Mouse (Mus musculus): ENCODE results near the gene Fzd10. TPM values are rescaled to one million over a fixed set of nuclear protein-coding genes. Genes with fewer than 3 reads are reported as not detected.

Gene Fzd10
- polyA plus RNA-seq, 1 experiment from 2014 or later, result 2.5 TPM

DNA sequence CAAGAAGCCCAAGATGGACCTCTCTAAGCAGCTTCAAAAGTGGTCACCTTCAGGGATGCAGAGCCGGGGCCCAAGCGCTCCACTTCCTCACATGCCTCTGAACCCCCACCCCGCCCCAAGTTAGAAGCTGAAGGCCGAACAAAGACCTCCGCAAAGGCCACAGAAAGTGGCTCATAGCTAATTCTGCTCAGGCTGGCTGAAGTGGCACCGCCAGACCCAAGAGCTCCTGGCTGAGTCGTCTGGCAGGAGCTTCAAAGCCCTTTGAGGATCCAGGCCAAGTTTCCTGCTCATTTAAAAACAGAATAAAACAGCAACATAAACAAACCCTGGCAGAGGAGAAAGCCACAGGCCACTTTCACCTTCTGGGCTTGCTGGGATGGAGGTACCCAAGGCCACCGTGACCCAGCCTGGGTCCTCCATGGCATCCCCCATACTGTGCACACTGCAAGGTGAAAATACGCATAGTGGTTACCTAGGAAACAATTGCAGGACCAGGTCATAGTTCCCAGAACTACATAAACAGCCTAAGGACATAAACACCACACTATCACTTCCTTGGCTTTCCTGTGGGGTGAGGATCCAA lies 24.6 kb upstream of the Fzd10 start:
- H3K4me1 ChIP-seq (ENCODE audit: insufficient read depth, low read length), result 0 out of 2 replicates have a peak, but pooled peaks cover 4% of the 10 kb centered on the region
- no peak overlapping the region for H3K4me2 ChIP-seq (replicated peaks; ENCODE audit: low read depth, low read length)
- H3K9me3 ChIP-seq (ENCODE audit: low read length), result no peaks in the 10 kb centered on the region; the same call in 1 of the 2 replicates
- H3K4me3 ChIP-seq (ENCODE audit: low read length), result no peak overlapping the region
- H3K36me3 ChIP-seq (ENCODE audit: insufficient read depth, low read length), result no peaks in the 10 kb centered on the region
- H3K27ac ChIP-seq (ENCODE audit: low read length), result no peak overlapping the region
- H3K9ac ChIP-seq (replicated peaks; ENCODE audit: low read length), result no peak overlapping the region
- WGBS, result 78% methylated on average over 9 of the region's 9 CpGs
- no peak for ATAC-seq (ENCODE audit: low FRiP score, low TSS enrichment)
- no peaks in the 10 kb centered on the region for H3K27me3 ChIP-seq (ENCODE audit: insufficient read depth, low read length)

DNA sequence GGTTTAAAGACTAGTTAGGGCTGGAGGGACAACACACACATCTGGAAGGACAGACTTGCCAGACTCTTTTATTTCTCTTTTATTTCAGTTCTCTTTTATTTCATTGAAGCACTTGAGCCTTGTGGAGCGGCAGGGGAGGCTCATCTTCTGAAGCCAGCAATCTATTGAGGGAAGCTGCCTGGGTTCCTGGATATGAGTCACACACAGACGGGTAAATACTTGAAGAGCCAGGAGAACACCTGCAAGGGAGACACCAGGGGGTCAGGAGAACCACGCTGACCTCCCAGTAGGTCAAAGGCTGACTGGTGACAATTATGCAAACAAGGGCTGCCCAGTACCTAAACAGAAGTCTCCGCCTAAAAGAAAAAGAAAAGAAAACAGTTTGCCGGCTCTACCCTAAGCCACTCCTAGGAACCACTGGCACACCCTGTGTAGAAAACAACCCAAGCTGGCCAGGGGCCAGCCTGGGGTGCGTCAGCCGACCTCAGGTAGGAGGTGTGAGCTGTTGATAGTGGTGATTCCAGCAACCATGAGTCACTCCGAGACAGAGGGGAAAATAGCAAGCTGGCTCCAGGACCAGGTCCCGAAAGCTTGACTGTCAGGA lies 21.5 kb upstream of the Fzd10 start:
- Histone ChIP-seq H3K4me3 (ENCODE audit: low read length) (no peak overlapping the region), H3K4me1 (ENCODE audit: insufficient read depth, low read length) (0 out of 2 replicates have a peak, but pooled peaks cover 4% of the 10 kb centered on the region), H3K9me3 (ENCODE audit: low read length) (no peaks in the 10 kb centered on the region; the same call in 1 of the 2 replicates), H3K36me3 (ENCODE audit: insufficient read depth, low read length) (no peaks in the 10 kb centered on the region), H3K9ac (replicated peaks; ENCODE audit: low read length) (no peak overlapping the region), H3K27me3 (ENCODE audit: insufficient read depth, low read length) (no peaks in the 10 kb centered on the region), H3K4me2 (replicated peaks; ENCODE audit: low read depth, low read length) (no peak overlapping the region), H3K27ac (ENCODE audit: low read length) (no peak overlapping the region)
- 30% methylated on average over 9 of the region's 9 CpGs for WGBS
- ATAC-seq (ENCODE audit: low FRiP score, low TSS enrichment), result no peak

DNA sequence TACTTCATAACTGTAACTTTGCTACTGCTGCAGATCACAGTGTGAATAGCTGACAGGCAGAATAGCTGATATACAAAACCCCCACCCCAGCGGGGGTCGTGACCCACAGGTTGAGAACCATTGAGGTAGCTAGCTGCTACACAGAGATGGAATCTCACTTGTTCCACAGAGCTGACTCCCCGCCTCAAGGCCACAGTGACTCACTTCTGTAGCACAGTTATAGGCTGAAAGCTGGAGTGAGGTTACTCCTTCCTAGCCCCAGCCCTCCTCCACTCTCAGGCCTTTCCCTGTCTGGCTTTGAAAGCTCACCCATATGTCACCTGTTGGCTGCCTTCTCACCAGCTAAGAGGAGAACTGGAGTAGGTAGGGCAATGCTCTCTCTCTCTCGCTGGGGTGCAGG lies 19.7 kb upstream of the Fzd10 start:
- Histone ChIP-seq H3K4me1 (ENCODE audit: insufficient read depth, low read length) (0 out of 2 replicates have a peak, but pooled peaks cover 4% of the 10 kb centered on the region), H3K36me3 (ENCODE audit: insufficient read depth, low read length) (no peaks in the 10 kb centered on the region), H3K9me3 (ENCODE audit: low read length) (no peaks in the 10 kb centered on the region), H3K4me3 (ENCODE audit: low read length) (no peak overlapping the region), H3K4me2 (replicated peaks; ENCODE audit: low read depth, low read length) (no peak overlapping the region), H3K27me3 (ENCODE audit: insufficient read depth, low read length) (no peaks in the 10 kb centered on the region), H3K27ac (ENCODE audit: low read length) (no peak overlapping the region), H3K9ac (replicated peaks; ENCODE audit: low read length) (no peak overlapping the region)
- no peak for ATAC-seq (ENCODE audit: low FRiP score, low TSS enrichment)
- WGBS, result 66% methylated on average over 4 of the region's 4 CpGs

DNA sequence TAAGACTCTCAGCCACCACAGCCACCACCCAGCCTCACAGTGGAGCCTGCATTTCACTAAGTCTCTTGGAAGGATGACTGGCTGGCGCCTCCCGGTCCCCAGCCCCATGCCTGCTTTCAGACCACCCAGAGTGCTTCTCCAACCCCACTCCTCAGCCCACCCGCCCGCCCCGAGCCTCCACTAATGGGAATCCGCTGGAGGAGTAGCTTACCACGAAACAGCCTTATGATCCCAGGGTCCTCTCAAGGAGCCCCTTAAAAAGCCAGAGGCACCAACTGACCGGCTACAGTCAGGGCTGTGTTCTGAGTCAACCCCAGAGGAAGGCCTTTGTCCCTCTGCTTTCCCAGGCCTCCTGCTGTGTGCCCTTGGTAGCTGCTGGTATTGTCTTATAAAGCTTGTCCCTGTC lies 19.1 kb upstream of the Fzd10 start:
- Histone ChIP-seq H3K27me3 (ENCODE audit: insufficient read depth, low read length) (no peaks in the 10 kb centered on the region), H3K9me3 (ENCODE audit: low read length) (no peaks in the 10 kb centered on the region), H3K9ac (replicated peaks; ENCODE audit: low read length) (no peak overlapping the region), H3K4me1 (ENCODE audit: insufficient read depth, low read length) (0 out of 2 replicates have a peak, but pooled peaks cover 4% of the 10 kb centered on the region), H3K4me3 (ENCODE audit: low read length) (no peak overlapping the region), H3K36me3 (ENCODE audit: insufficient read depth, low read length) (no peaks in the 10 kb centered on the region), H3K4me2 (replicated peaks; ENCODE audit: low read depth, low read length) (no peak overlapping the region), H3K27ac (ENCODE audit: low read length) (no peak overlapping the region)
- ATAC-seq (ENCODE audit: low FRiP score, low TSS enrichment), result peak; percentile 44; the same call in 1 of the 2 replicates
- WGBS, result 28% methylated on average over 8 of the region's 8 CpGs

DNA sequence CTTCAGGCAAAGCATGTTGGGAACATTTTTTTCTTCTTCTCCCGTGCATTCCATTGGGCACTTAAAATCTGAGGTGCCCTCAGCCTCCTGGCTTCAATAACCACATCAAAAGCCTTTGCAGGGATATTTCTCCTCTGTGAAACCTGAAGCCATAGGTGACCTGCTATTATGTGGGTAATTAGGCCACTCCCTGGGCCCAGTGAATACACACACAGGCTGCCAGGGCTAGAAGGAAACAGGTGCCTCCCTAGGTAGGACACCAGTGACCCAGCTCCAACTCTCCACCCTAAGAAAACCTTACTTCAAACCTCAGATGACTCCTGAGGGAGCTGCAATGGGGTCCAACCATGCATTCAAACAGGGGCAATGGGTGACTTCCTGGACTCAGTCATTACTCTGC lies 11.4 kb upstream of the Fzd10 start:
- Histone ChIP-seq H3K27ac (ENCODE audit: low read length) (no peak overlapping the region), H3K4me3 (ENCODE audit: low read length) (no peak overlapping the region), H3K9me3 (ENCODE audit: low read length) (no peaks in the 10 kb centered on the region), H3K9ac (replicated peaks; ENCODE audit: low read length) (no peak overlapping the region), H3K27me3 (ENCODE audit: insufficient read depth, low read length) (no peaks in the 10 kb centered on the region), H3K4me1 (ENCODE audit: insufficient read depth, low read length) (no peaks in the 10 kb centered on the region), H3K36me3 (ENCODE audit: insufficient read depth, low read length) (no peaks in the 10 kb centered on the region), H3K4me2 (replicated peaks; ENCODE audit: low read depth, low read length) (no peak overlapping the region)
- no peak for ATAC-seq (ENCODE audit: low FRiP score, low TSS enrichment)
- WGBS, result 48% methylated on average over 1 of the region's 1 CpGs

DNA sequence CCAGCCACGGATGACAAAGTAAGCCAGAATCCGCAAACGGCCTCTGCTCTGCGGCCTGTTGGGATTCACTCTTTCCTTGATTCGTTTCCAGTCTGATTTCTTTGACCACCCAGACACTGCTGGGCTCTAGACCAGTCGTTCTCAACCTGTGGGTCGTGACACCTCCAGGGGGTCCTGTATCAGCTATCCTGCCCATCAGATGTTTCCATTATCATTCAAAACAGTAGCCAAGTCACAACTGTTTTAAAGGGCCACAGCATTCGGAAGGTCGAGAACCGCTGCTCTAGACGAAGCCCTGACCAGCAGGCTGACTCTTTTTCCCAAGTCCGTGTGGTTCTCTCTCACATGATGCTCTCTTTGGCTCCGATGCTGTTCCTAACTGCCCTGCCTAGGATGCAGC lies 7.2 kb upstream of the Fzd10 start:
- H3K27me3 ChIP-seq (ENCODE audit: insufficient read depth, low read length), result peaks cover 24% of the 10 kb centered on the region
- H3K27ac ChIP-seq (ENCODE audit: low read length), result no peak overlapping the region
- H3K4me1 ChIP-seq (ENCODE audit: insufficient read depth, low read length), result 0 out of 2 replicates have a peak, but pooled peaks cover 5% of the 10 kb centered on the region
- no peaks in the 10 kb centered on the region for H3K36me3 ChIP-seq (ENCODE audit: insufficient read depth, low read length)
- no peaks in the 10 kb centered on the region for H3K9me3 ChIP-seq (ENCODE audit: low read length)
- ATAC-seq (ENCODE audit: low FRiP score, low TSS enrichment), result no peak
- no peak overlapping the region for H3K9ac ChIP-seq (replicated peaks; ENCODE audit: low read length)
- no peak overlapping the region for H3K4me3 ChIP-seq (ENCODE audit: low read length)
- H3K4me2 ChIP-seq (replicated peaks; ENCODE audit: low read depth, low read length), result no peak overlapping the region
- 90% methylated on average over 13 of the region's 13 CpGs for WGBS

DNA sequence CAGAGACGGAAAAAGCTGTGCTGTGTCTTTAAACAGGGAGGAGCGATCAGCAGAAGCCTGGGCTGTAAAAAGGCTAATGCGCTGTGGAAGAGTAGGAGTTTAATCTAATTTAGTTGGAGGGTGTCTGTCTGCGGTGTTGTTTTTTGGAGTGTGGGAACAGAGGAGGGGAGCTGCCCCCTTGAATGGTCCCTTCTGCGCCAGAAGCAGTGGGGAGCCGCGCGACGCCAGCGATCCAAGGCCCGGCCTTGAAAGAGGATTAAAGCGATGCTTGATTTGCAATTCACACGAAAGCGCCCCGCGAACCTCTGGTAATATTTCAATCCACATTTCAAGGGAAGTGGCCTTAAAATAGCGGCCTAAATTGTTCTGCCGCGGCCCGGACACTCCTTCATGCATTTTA lies 3.8 kb upstream of the Fzd10 start:
- H3K27me3 ChIP-seq (ENCODE audit: insufficient read depth, low read length), result peaks cover 49% of the 10 kb centered on the region

DNA sequence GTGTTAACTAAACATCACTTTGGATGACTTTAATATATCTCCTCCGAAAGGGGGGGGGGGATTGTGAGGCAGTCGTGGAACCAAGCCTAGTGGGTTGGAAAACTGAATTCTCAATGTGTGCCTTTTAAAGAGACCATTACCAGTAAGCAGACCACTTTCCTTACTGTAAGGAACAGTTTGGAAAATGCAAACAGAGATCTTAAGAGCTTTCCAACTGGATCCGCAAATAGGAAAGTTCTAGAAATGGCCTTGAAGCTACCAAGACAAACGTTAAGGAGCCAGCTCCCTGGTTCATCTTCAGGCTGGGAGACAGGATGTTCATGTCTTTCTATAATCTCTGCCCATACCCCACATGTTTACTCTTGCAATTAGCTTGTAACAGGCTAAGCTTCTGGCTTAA lies 3.3 kb upstream of the Fzd10 start:
- Histone ChIP-seq H3K4me3 (ENCODE audit: low read length) (no peak overlapping the region), H3K9me3 (ENCODE audit: low read length) (no peaks in the 10 kb centered on the region), H3K9ac (replicated peaks; ENCODE audit: low read length) (no peak overlapping the region), H3K4me2 (replicated peaks; ENCODE audit: low read depth, low read length) (peak overlapping the region; percentile 52; the same call in 1 of the 2 replicates), H3K27ac (ENCODE audit: low read length) (no peak overlapping the region), H3K4me1 (ENCODE audit: insufficient read depth, low read length) (peaks cover 30% of the 10 kb centered on the region), H3K27me3 (ENCODE audit: insufficient read depth, low read length) (peaks cover 55% of the 10 kb centered on the region), H3K36me3 (ENCODE audit: insufficient read depth, low read length) (no peaks in the 10 kb centered on the region)
- no peak for ATAC-seq (ENCODE audit: low FRiP score, low TSS enrichment)
- WGBS, result 18% methylated on average over 4 of the region's 4 CpGs

More for the DNA sequence above, 3.8 kb upstream of the Fzd10 start:
- H3K36me3 ChIP-seq (ENCODE audit: insufficient read depth, low read length), result no peaks in the 10 kb centered on the region
- 0 out of 2 replicates have a peak overlapping the region, but pooled peaks have one; percentile 42 for H3K9ac ChIP-seq (replicated peaks; ENCODE audit: low read length)
- peaks cover 28% of the 10 kb centered on the region for H3K4me1 ChIP-seq (ENCODE audit: insufficient read depth, low read length)
- H3K4me2 ChIP-seq (replicated peaks; ENCODE audit: low read depth, low read length), result peak overlapping the region; percentile 52
- H3K4me3 ChIP-seq (ENCODE audit: low read length), result peak overlapping the region; percentile 35
- 5% methylated on average over 20 of the region's 20 CpGs for WGBS
- H3K27ac ChIP-seq (ENCODE audit: low read length), result no peak overlapping the region
- no peak for ATAC-seq (ENCODE audit: low FRiP score, low TSS enrichment)
- H3K9me3 ChIP-seq (ENCODE audit: low read length), result no peaks in the 10 kb centered on the region

DNA sequence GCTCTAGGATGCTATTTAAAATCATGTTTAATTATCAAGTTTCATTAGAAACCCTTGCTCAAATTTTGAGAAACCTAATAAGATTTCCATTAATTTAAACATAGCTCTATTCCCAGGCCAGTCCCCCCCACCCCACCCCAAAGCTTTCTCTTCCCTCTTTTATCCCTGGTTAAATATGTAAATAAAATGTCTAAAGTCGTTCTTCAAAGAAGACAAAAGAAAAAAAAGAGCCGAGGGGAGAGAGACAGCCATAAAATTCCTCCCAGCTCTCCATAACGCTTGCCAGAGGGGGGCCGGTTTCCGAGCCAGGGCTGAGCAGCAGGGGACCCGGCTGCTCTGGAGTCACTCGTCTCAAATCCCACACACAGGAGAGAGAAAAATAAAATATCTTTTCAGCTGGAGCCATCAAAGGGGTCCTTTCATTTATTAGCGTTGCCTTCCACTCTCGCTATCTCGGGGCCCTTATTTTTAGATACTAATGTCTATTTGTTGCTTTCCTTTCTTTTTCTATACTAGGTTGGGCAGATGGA lies 2.4 kb upstream of the Fzd10 start:
- Histone ChIP-seq H3K4me2 (replicated peaks; ENCODE audit: low read depth, low read length) (peak overlapping the region; percentile 95), H3K4me3 (ENCODE audit: low read length) (peak overlapping the region; percentile 61), H3K9ac (replicated peaks; ENCODE audit: low read length) (no peak overlapping the region), H3K4me1 (ENCODE audit: insufficient read depth, low read length) (peaks cover 33% of the 10 kb centered on the region), H3K36me3 (ENCODE audit: insufficient read depth, low read length) (no peaks in the 10 kb centered on the region), H3K27ac (ENCODE audit: low read length) (no peak overlapping the region), H3K27me3 (ENCODE audit: insufficient read depth, low read length) (peaks cover 64% of the 10 kb centered on the region), H3K9me3 (ENCODE audit: low read length) (no peaks in the 10 kb centered on the region)
- no peak for ATAC-seq (ENCODE audit: low FRiP score, low TSS enrichment)
- WGBS, result 1% methylated on average over 10 of the region's 10 CpGs
